Mouse (Mus musculus): Measurements from ENCODE around the gene Pomt1. TPM values are rescaled to one million over a fixed set of nuclear protein-coding genes. Genes with fewer than 3 reads are reported as not detected.

Pomt1 gene
- polyA plus RNA-seq, 1 experiment from 2014 or later: 6.4 TPM

GRCm38 (mm10) chr2:32282727-32283126 lies 46.3 kb downstream of the Pomt1 start:
- Histone ChIP-seq H3K27me3 (ENCODE audit: insufficient read depth, low read length) (no peaks in the 10 kb centered on the region), H3K9ac (replicated peaks) (no peak overlapping the region), H3K9me3 (ENCODE audit: low read length) (no peaks in the 10 kb centered on the region), H3K4me2 (ENCODE audit: low read depth, low read length) (no peak overlapping the region), H3K4me1 (ENCODE audit: insufficient read depth) (peaks cover 11% of the 10 kb centered on the region), H3K27ac (ENCODE audit: low read depth) (peak overlapping the region; percentile 26; the same call in 1 of the 2 replicates), H3K4me3 (ENCODE audit: low read depth, low read length) (no peak overlapping the region), H3K36me3 (replicated peaks; ENCODE audit: insufficient read depth, low read length) (peaks cover 40% of the 10 kb centered on the region)
- TF ChIP-seq EP300 (IDR thresholded peaks at IDR 0.05; ENCODE audit: low read depth): no peak
- TF ChIP-seq CTCF (IDR thresholded peaks at IDR 0.05; ENCODE audit: low read depth): peak; percentile 91
- ATAC-seq (peak; percentile 79), DNase-seq (peak; percentile 71)
- 62% methylated on average over 1 of the region's 1 CpGs for WGBS (ENCODE audit: insufficient replicate concordance)

GRCm38 (mm10) chr2:32283986-32284385 lies 47.6 kb downstream of the Pomt1 start:
- Histone ChIP-seq H3K9me3 (ENCODE audit: low read length) (no peaks in the 10 kb centered on the region), H3K4me1 (ENCODE audit: insufficient read depth) (peaks cover 14% of the 10 kb centered on the region), H3K36me3 (replicated peaks; ENCODE audit: insufficient read depth, low read length) (peaks cover 27% of the 10 kb centered on the region), H3K4me3 (ENCODE audit: low read depth, low read length) (no peak overlapping the region), H3K27ac (ENCODE audit: low read depth) (no peak overlapping the region), H3K9ac (replicated peaks) (no peak overlapping the region; the same call in 1 of the 2 replicates), H3K4me2 (ENCODE audit: low read depth, low read length) (no peak overlapping the region), H3K27me3 (ENCODE audit: insufficient read depth, low read length) (no peaks in the 10 kb centered on the region)
- no peak for ATAC-seq
- 84% methylated on average over 3 of the region's 3 CpGs for WGBS (ENCODE audit: insufficient replicate concordance)
- no peak for DNase-seq
- TF ChIP-seq CTCF (IDR thresholded peaks at IDR 0.05; ENCODE audit: low read depth) (no peak), EP300 (IDR thresholded peaks at IDR 0.05; ENCODE audit: low read depth) (no peak)

- Histone ChIP-seq H3K36me3 (replicated peaks; ENCODE audit: insufficient read depth, low read length) (peaks cover 19% of the 10 kb centered on the region), H3K27me3 (ENCODE audit: insufficient read depth, low read length) (no peaks in the 10 kb centered on the region), H3K9ac (replicated peaks) (peak within 1 kb of the TSS; percentile 95), H3K27ac (ENCODE audit: low read depth) (peak within 1 kb of the TSS; percentile 96), H3K4me3 (ENCODE audit: low read depth, low read length) (peak within 1 kb of the TSS; percentile 90), H3K4me1 (ENCODE audit: insufficient read depth) (peaks cover 28% of the 10 kb centered on the region), H3K9me3 (ENCODE audit: low read length) (no peaks in the 10 kb centered on the region), H3K4me2 (ENCODE audit: low read depth, low read length) (peak within 1 kb of the TSS; percentile 95)
- TF ChIP-seq CTCF (IDR thresholded peaks at IDR 0.05; ENCODE audit: low read depth): no peak
- TF ChIP-seq EP300 (IDR thresholded peaks at IDR 0.05; ENCODE audit: low read depth): no peak
- DNase-seq: no peak
- ATAC-seq: peak; percentile 11
- WGBS (ENCODE audit: insufficient replicate concordance): 0% methylated on average over 22 of the region's 23 CpGs
Observed at GRCm38 (mm10) chr2:32287334-32287840, 51.0 kb downstream of the Pomt1 start, which contains the start of gene Golga2. Gene Golga2, plus strand, starts transcription at chr2:32287384.

- Histone ChIP-seq H3K4me3 (ENCODE audit: low read depth, low read length) (peak within 1 kb of the TSS; percentile 90), H3K4me2 (ENCODE audit: low read depth, low read length) (peak within 1 kb of the TSS; percentile 95), H3K27ac (ENCODE audit: low read depth) (peak within 1 kb of the TSS; percentile 96), H3K27me3 (ENCODE audit: insufficient read depth, low read length) (no peaks in the 10 kb centered on the region), H3K4me1 (ENCODE audit: insufficient read depth) (peaks cover 26% of the 10 kb centered on the region), H3K9me3 (ENCODE audit: low read length) (no peaks in the 10 kb centered on the region), H3K36me3 (replicated peaks; ENCODE audit: insufficient read depth, low read length) (peaks cover 19% of the 10 kb centered on the region), H3K9ac (replicated peaks) (peak within 1 kb of the TSS; percentile 95)
- ATAC-seq (peak; percentile 98), DNase-seq (peak; percentile 100)
- WGBS (ENCODE audit: insufficient replicate concordance): under 1% methylated on average over 37 of the region's 41 CpGs
- TF ChIP-seq CTCF (IDR thresholded peaks at IDR 0.05; ENCODE audit: low read depth): no peak
- no peak for TF ChIP-seq EP300 (IDR thresholded peaks at IDR 0.05; ENCODE audit: low read depth)
Observed at GRCm38 (mm10) chr2:32287923-32288367, 51.6 kb downstream of the Pomt1 start, which contains the start of gene Swi5. Gene Swi5, minus strand, starts transcription at chr2:32288075.

- H3K27ac ChIP-seq (ENCODE audit: low read depth): peak overlapping the region; percentile 84
- no peaks in the 10 kb centered on the region for H3K27me3 ChIP-seq (ENCODE audit: insufficient read depth, low read length)
- WGBS (ENCODE audit: insufficient replicate concordance): 2% methylated on average over 29 of the region's 29 CpGs
- no peaks in the 10 kb centered on the region for H3K9me3 ChIP-seq (ENCODE audit: low read length)
- no peak for TF ChIP-seq EP300 (IDR thresholded peaks at IDR 0.05; ENCODE audit: low read depth)
- no peak for TF ChIP-seq CTCF (IDR thresholded peaks at IDR 0.05; ENCODE audit: low read depth)
- peaks cover 26% of the 10 kb centered on the region for H3K4me1 ChIP-seq (ENCODE audit: insufficient read depth)
- peaks cover 21% of the 10 kb centered on the region for H3K36me3 ChIP-seq (replicated peaks; ENCODE audit: insufficient read depth, low read length)
- H3K9ac ChIP-seq (replicated peaks): peak overlapping the region; percentile 87
- peak; percentile 49 for ATAC-seq
- DNase-seq: no peak
- peak overlapping the region; percentile 90 for H3K4me3 ChIP-seq (ENCODE audit: low read depth, low read length)
- peak overlapping the region; percentile 95 for H3K4me2 ChIP-seq (ENCODE audit: low read depth, low read length)
Observed at GRCm38 (mm10) chr2:32288371-32288931, 52.1 kb downstream of the Pomt1 start.

GRCm38 (mm10) chr2:32289578-32289977 lies 53.2 kb downstream of the Pomt1 start:
- peak overlapping the region; percentile 84 for H3K27ac ChIP-seq (ENCODE audit: low read depth)
- H3K36me3 ChIP-seq (replicated peaks; ENCODE audit: insufficient read depth, low read length): peaks cover 13% of the 10 kb centered on the region
- DNase-seq (peak; percentile 15), ATAC-seq (no peak)
- H3K4me3 ChIP-seq (ENCODE audit: low read depth, low read length): peak overlapping the region; percentile 90; the same call in 1 of the 2 replicates
- H3K9me3 ChIP-seq (ENCODE audit: low read length): no peaks in the 10 kb centered on the region
- no peaks in the 10 kb centered on the region for H3K27me3 ChIP-seq (ENCODE audit: insufficient read depth, low read length)
- peak overlapping the region; percentile 87; the same call in 1 of the 2 replicates for H3K9ac ChIP-seq (replicated peaks)
- TF ChIP-seq EP300 (IDR thresholded peaks at IDR 0.05; ENCODE audit: low read depth) (no peak), CTCF (IDR thresholded peaks at IDR 0.05; ENCODE audit: low read depth) (peak; percentile 77)
- H3K4me1 ChIP-seq (ENCODE audit: insufficient read depth): peaks cover 26% of the 10 kb centered on the region
- peak overlapping the region; percentile 95 for H3K4me2 ChIP-seq (ENCODE audit: low read depth, low read length)
